Comparison of ENCODE assay signal across 15 mouse cellular contexts in the genomic region with DNA sequence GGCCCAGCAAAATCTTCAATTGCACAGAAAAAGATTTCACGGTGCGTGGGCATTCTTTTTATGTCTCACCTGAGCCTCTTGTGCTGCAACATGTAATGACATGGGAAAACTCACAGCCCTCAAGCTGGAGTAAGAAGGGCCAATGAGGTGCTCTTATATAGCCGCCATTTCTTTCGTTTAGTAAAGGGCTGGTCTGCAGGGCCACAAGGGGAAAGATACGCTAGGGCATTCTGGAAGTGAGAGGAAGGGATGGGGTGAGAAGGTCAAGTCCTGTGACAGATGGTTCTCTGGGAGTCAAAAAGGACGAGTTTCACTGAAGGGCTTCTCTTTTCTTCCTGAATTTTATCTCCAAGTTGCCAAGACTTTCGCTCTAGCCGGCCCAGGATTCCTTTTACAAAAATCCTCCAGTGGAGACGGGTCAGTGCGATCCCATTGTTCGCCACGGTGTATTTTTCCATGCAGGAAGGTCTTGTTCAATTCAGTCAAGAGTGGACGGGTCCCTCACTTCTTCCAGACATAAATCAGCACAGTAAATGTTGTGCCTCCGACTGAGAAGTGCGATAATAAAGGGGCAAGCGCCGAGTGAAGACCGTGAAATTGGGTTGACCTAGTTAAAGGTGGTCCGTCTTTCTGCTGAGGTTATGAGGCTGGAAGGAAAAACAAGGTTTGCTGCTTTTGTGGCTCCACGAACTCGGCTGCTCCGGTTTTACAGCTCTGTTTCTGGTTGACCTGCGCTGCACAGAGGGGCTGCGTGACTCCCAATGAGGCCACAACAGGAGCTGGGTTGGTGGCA.
A peak's percentile ranks its signal among the peaks of the same experiment; 100 is the strongest.
DNase-seq lines count a peak whose midpoint lies in the region; ATAC-seq lines count a peak whose summit lies in the region.
"Had no signal": no experiment of that assay in that cellular context is flagged by ENCODE, and none has a peak within 500 bp of the region (broad histone marks: within the 10 kb centered on the region; RNA-seq: fewer than 3 reads in every experiment).

No protein-coding gene starts in this region.

- DNase-seq in kidney, adult 11 months = no peak
- peak; percentile 54 for DNase-seq in midbrain, embryonic 10.5 days (ENCODE audit: low spot score)
- no peak for DNase-seq in thymus, postnatal 25 days
- no peak for DNase-seq in right cerebral cortex, postnatal 10 days (ENCODE audit: low spot score in 2 of 2)
- DNase-seq in natural killer cell, adult 2 months (ENCODE audit: low spot score in 2 of 2) = no peak
- DNase-seq: adrenal gland, postnatal 10 days; cerebellum, adult 11 months had no signal

- H3K4me2 ChIP-seq in kidney, embryonic 14.5 days (replicated peaks; ENCODE audit: low read depth, low read length) = peak overlapping the region; percentile 24
- H3K4me2 ChIP-seq in hindbrain, embryonic 12.5 days (replicated peaks) = peak overlapping the region; percentile 41
- H3K4me2 ChIP-seq in neural tube, embryonic 15.5 days = peak overlapping the region; percentile 39
- H3K4me2 ChIP-seq: embryonic facial prominence, embryonic 15.5 days; heart, embryonic 11.5 days; liver, embryonic 12.5 days had no signal

- WGBS in kidney, embryonic 14.5 days = 21% methylated on average over 24 of the region's 24 CpGs
- 23% methylated on average over 24 of the region's 24 CpGs for WGBS in hindbrain, embryonic 12.5 days
- WGBS in midbrain, embryonic 10.5 days = 41% methylated on average over 24 of the region's 24 CpGs
- WGBS in neural tube, embryonic 15.5 days = 12% methylated on average over 24 of the region's 24 CpGs

- H3K9ac ChIP-seq in kidney, embryonic 14.5 days (ENCODE audit: low read depth, low read length) = no peak overlapping the region
- H3K9ac ChIP-seq in hindbrain, embryonic 12.5 days = no peak overlapping the region
- no peak overlapping the region for H3K9ac ChIP-seq in neural tube, embryonic 15.5 days (replicated peaks)
- H3K9ac ChIP-seq: embryonic facial prominence, embryonic 15.5 days; liver, embryonic 12.5 days had no signal

- no peak overlapping the region for H3K27ac ChIP-seq in kidney, embryonic 14.5 days (ENCODE audit: low read depth, low read length)
- H3K27ac ChIP-seq in hindbrain, embryonic 12.5 days = no peak overlapping the region
- peak overlapping the region; percentile 52; the same call in 1 of the 2 replicates for H3K27ac ChIP-seq in midbrain, embryonic 10.5 days (replicated peaks)
- H3K27ac ChIP-seq in neural tube, embryonic 15.5 days (replicated peaks) = no peak overlapping the region
- H3K27ac ChIP-seq: embryonic facial prominence, embryonic 15.5 days; liver, embryonic 12.5 days; macrophage had no signal

- no peak for ATAC-seq in kidney, embryonic 14.5 days (ENCODE audit: low FRiP score, low TSS enrichment)
- no peak for ATAC-seq in hindbrain, embryonic 12.5 days (ENCODE audit: low FRiP score)
- ATAC-seq in neural tube, embryonic 15.5 days (ENCODE audit: low FRiP score) = peak; percentile 68; the same call in 1 of the 2 replicates
- ATAC-seq: inflammation-experienced regulatory T-cells, adult 6 months; liver, embryonic 12.5 days had no signal

- H3K9me3 ChIP-seq in kidney, embryonic 14.5 days (ENCODE audit: control insufficient read depth, low read length) = no peaks in the 10 kb centered on the region
- H3K9me3 ChIP-seq in hindbrain, embryonic 12.5 days (replicated peaks) = no peaks in the 10 kb centered on the region
- H3K9me3 ChIP-seq in midbrain, embryonic 10.5 days (replicated peaks) = no peaks in the 10 kb centered on the region
- no peaks in the 10 kb centered on the region for H3K9me3 ChIP-seq in neural tube, embryonic 15.5 days (replicated peaks)
- H3K9me3 ChIP-seq: embryonic facial prominence, embryonic 15.5 days; liver, embryonic 12.5 days had no signal

- no peaks in the 10 kb centered on the region for H3K36me3 ChIP-seq in kidney, embryonic 14.5 days (ENCODE audit: control insufficient read depth, insufficient read depth, low read length)
- no peaks in the 10 kb centered on the region for H3K36me3 ChIP-seq in hindbrain, embryonic 12.5 days
- H3K36me3 ChIP-seq in midbrain, embryonic 10.5 days = no peaks in the 10 kb centered on the region
- no peaks in the 10 kb centered on the region for H3K36me3 ChIP-seq in neural tube, embryonic 15.5 days
- H3K36me3 ChIP-seq: embryonic facial prominence, embryonic 15.5 days; liver, embryonic 12.5 days had no signal

- no peak overlapping the region for H3K4me3 ChIP-seq in kidney, embryonic 14.5 days (ENCODE audit: low read length)
- 0 out of 2 replicates have a peak overlapping the region, but pooled peaks have one; percentile 7 for H3K4me3 ChIP-seq in hindbrain, embryonic 12.5 days
- peak overlapping the region; percentile 36; the same call in 1 of the 2 replicates for H3K4me3 ChIP-seq in midbrain, embryonic 10.5 days
- peak overlapping the region; percentile 6; the same call in 1 of the 2 replicates for H3K4me3 ChIP-seq in neural tube, embryonic 15.5 days (replicated peaks)
- H3K4me3 ChIP-seq: embryonic facial prominence, embryonic 15.5 days; liver, embryonic 12.5 days had no signal

- peaks cover 20% of the 10 kb centered on the region; the same call in 1 of the 2 replicates for H3K4me1 ChIP-seq in kidney, embryonic 14.5 days (ENCODE audit: control insufficient read depth, insufficient read depth, low read length)
- peaks cover 7% of the 10 kb centered on the region for H3K4me1 ChIP-seq in hindbrain, embryonic 12.5 days
- peaks cover 30% of the 10 kb centered on the region for H3K4me1 ChIP-seq in midbrain, embryonic 10.5 days
- H3K4me1 ChIP-seq in neural tube, embryonic 15.5 days = peaks cover 14% of the 10 kb centered on the region
- H3K4me1 ChIP-seq: embryonic facial prominence, embryonic 15.5 days; liver, embryonic 12.5 days had no signal

- no peaks in the 10 kb centered on the region for H3K27me3 ChIP-seq in kidney, embryonic 14.5 days (ENCODE audit: control insufficient read depth, insufficient read depth, low read length)
- peaks cover 16% of the 10 kb centered on the region for H3K27me3 ChIP-seq in hindbrain, embryonic 12.5 days
- peaks cover 52% of the 10 kb centered on the region for H3K27me3 ChIP-seq in midbrain, embryonic 10.5 days (ENCODE audit: low read depth, poor library complexity, severe bottlenecking)
- H3K27me3 ChIP-seq in neural tube, embryonic 15.5 days (replicated peaks) = peaks cover 21% of the 10 kb centered on the region; the same call in 1 of the 2 replicates
- H3K27me3 ChIP-seq: embryonic facial prominence, embryonic 15.5 days; liver, embryonic 12.5 days had no signal
